Mouse (Mus musculus) pancreas, adult 10 weeks (tissue): ENCODE results near the gene Gm10491. TPM values are rescaled to one million over a fixed set of nuclear protein-coding genes. Genes with fewer than 3 reads are reported as not detected.

Experiments used
- polyA plus RNA-seq: library from polyadenylated mRNA; stranded (reverse); fragments of 350-450 nt; fragmentation: Illumina TruSeq; extraction: RNeasy Lipid Tissue Mini Kit (QIAGEN cat#74804); gene quantifications from one replicate; pipeline ENCODE4 v1.2.3, GENCODE M21; 2015; ENCODE audit warnings: low read depth, low replicate concordance; ENCODE audit not compliant: insufficient read depth

Gene Gm10491
- polyA plus RNA-seq: not detected

DNA sequence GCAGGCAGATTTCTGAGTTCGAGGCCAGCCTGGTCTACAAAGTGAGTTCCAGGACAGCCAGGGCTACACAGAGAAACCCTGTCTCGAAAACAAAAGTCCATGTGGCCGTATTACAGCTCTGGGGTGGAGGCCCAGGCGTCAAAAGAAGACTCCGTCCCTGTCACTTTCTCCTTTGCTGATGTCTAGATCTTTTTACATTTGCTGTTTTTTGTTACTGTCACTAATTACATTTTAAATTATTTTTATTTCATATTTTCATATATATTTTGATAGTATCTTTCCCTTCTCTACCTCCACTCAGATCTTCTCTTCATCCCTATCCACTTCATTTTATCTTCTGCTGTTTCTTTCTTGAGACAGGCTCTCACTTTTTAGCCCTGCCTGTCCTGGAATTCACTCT lies at the start of gene Gm10491:
Gene Gm10491 (minus strand): TSS at position 101 of the 400 bp plus-strand sequence.

DNA sequence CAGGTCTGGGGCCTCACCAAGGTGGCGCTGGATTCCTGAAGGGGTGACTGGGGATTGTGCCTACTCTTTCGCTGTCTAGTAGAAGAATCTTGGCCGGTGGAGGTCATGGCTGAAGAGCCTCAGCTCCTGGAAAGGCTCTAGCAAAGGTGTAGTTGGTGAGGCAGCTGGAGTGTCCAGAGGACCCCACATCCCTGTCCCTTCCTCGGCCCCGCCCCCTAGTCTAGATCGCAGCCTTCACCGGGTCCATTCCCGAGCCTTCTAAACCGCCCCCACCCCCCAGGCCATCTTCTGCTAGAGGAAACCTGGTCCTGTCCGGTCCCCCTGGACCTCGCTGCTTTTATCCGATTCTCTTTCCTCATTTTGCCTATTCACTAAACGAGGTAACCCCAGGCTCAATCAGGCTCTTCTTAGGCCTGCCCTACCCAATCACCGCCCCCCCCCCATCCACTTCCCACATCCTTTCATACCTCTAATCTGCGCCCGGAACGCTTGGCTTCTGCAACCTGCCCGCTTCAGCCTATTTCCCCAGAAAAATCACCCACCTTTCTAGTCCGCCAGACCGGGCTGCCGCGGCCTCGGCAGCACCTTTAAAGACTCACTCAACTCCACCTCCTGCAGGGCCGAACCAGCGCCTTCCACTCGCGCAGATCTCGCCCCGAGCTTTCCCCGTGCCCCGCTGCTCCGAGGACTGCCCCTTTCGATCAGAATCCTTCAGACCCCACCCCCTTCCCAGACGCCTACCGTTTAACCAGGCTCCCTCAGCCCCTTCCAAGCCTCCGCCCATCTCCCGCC lies 39.7 kb upstream of the Gm10491 start, which contains the start of gene Hdac6:
Gene Hdac6 (minus strand): TSS at position 782 of the 792 bp plus-strand sequence.

GRCm38 (mm10) chrX:7928270-7928790 lies 20.7 kb upstream of the Gm10491 start, which contains the start of gene Eras:
TSS of gene Eras (minus strand) at chrX:7928607.

DNA sequence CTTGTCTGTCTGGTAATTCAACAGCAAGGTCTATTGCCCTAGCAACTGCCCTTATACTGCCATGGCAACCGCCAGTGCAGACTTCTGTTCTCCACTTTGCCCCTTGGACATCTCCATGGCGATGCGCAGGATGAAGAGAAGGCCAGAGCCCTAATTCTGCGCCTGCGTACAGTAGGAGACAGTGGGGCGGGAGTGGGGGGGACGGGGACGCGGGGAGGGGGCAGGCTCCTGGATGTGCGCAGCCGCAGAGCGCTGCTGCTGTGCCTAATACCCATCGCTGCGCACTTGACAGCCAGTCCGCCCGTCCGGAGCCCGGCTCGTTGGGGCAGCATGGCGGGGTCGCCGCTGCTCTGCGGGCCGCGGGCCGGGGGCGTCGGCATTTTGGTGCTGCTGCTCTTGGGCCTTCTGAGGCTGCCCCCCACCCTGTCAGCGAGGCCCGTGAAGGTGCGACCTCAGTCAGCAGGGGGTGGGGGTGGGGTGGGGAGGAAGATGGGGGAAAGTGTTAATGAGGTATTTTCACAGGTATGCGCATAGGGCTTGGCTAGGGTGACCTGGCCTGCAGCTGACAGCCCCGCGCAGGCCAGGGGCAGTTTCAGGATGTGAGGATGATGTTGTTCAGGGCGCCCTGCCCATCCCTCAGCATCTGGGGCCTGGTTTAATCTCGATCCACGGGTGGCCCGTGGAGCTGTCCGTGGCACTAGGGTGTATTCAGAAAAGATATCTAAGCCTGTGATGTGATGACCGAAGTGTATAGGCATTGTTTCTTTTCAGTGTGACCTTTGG lies 12.2 kb upstream of the Gm10491 start, which contains the start of gene Pcsk1n:
Gene Pcsk1n (plus strand): TSS at position 222 of the 783 bp plus-strand sequence.

GRCm38 (mm10) chrX:7909242-7909641 lies 1.6 kb upstream of the Gm10491 start, which contains the start of gene Gm10490:
TSS of gene Gm10490 (plus strand) at chrX:7909542.

GRCm38 (mm10) chrX:7898880-7899874 lies 8.5 kb downstream of the Gm10491 start, which contains the start of the genes Pqbp1 and Timm17b:
TSS of gene Pqbp1 (minus strand) at chrX:7899269.
TSS of gene Timm17b (plus strand) at chrX:7899357.

GRCm38 (mm10) chrX:7883841-7884567 lies 23.6 kb downstream of the Gm10491 start, which contains the start of gene Slc35a2:
TSS of gene Slc35a2 (plus strand) at chrX:7884028.

GRCm38 (mm10) chrX:7878007-7878419 lies 29.6 kb downstream of the Gm10491 start, which contains the start of gene Pim2:
TSS of gene Pim2 (plus strand) at chrX:7878262.

Other genes with a start within 250 kb of the Gm10491 start
- gene Plp2, start 236.4 kb downstream of the Gm10491 start, polyA plus RNA-seq: 31.6 TPM
- 3.1 TPM for gene Magix, start 226.6 kb downstream of the Gm10491 start, polyA plus RNA-seq
- gene Gpkow, start 210.7 kb downstream of the Gm10491 start, polyA plus RNA-seq: 6.6 TPM
- gene Wdr45, start 193.5 kb downstream of the Gm10491 start, polyA plus RNA-seq: 23.7 TPM
- gene Gm45208, start 185.6 kb downstream of the Gm10491 start, polyA plus RNA-seq: not detected
- gene Praf2, start 179.4 kb downstream of the Gm10491 start, polyA plus RNA-seq: 8.7 TPM
- 2.0 TPM for gene Ccdc120, start 156.9 kb downstream of the Gm10491 start, polyA plus RNA-seq
- 7.8 TPM for gene Tfe3, start 145.3 kb downstream of the Gm10491 start, polyA plus RNA-seq
- gene Gripap1, start 118.1 kb downstream of the Gm10491 start, polyA plus RNA-seq: 41.2 TPM
- 1.8 TPM for gene Kcnd1, start 85.5 kb downstream of the Gm10491 start, polyA plus RNA-seq
- 25.1 TPM for gene Otud5, start 66.5 kb downstream of the Gm10491 start, polyA plus RNA-seq
- 4.9 TPM for gene Pim2, start 29.6 kb downstream of the Gm10491 start, polyA plus RNA-seq
- 10.3 TPM for gene Slc35a2, start 23.8 kb downstream of the Gm10491 start, polyA plus RNA-seq
- 23.2 TPM for gene Pqbp1, start 8.6 kb downstream of the Gm10491 start, polyA plus RNA-seq
- gene Timm17b, start 8.5 kb downstream of the Gm10491 start, polyA plus RNA-seq: 18.8 TPM
- not detected for gene Gm10490, start 1.7 kb upstream of the Gm10491 start, polyA plus RNA-seq
- gene Pcsk1n, start 12.0 kb upstream of the Gm10491 start, polyA plus RNA-seq: 20.9 TPM
- gene Eras, start 20.8 kb upstream of the Gm10491 start, polyA plus RNA-seq: not detected
- 11.3 TPM for gene Hdac6, start 40.1 kb upstream of the Gm10491 start, polyA plus RNA-seq
- not detected for gene Gata1, start 70.2 kb upstream of the Gm10491 start, polyA plus RNA-seq
- not detected for gene Glod5, start 110.7 kb upstream of the Gm10491 start, polyA plus RNA-seq
- gene Suv39h1, start 166.9 kb upstream of the Gm10491 start, polyA plus RNA-seq: 1.7 TPM
- gene Was, start 182.7 kb upstream of the Gm10491 start, polyA plus RNA-seq: 0.78 TPM
- gene Wdr13, start 225.1 kb upstream of the Gm10491 start, polyA plus RNA-seq: 21.1 TPM
- gene Rbm3, start 238.0 kb upstream of the Gm10491 start, polyA plus RNA-seq: 44.1 TPM